Mouse (Mus musculus): ENCODE results near the gene Ppp1r9a.

DNA sequence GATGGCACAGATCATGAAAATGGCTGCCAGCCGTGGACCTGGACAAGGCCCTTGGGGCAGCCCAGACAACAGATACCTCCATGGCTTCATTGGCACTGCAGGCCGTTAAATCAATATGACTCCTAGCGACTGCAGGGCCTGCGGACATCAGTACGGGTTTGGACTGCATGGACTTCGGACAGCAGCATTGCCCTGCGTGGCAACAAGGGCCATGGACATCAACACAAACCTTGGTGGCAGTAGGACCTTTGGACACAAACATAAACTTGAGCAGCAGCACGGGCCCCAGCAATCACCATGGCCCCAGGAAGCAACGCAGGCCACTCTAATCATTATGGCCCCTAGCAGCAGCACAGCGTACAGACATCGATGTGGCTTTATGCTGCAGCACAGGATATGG lies 45.8 kb upstream of the Ppp1r9a start:
- no peak for TF ChIP-seq POLR2A (IDR thresholded peaks at IDR 0.05; ENCODE audit: borderline replicate concordance, insufficient read depth, low read length)
- TF ChIP-seq CTCF (IDR thresholded peaks at IDR 0.05; ENCODE audit: borderline replicate concordance, insufficient read depth, low read depth, low read length), result no peak

Data from cerebellum, adult 2 months (tissue).